In genomic region chr1:39387497-39387896, GRCm38 (mm10) we compare ENCODE assay signal across 12 mouse cellular contexts. TPM values are rescaled to one million over a fixed set of nuclear protein-coding genes. Genes with fewer than 3 reads are reported as not detected.
DNase-seq lines count a peak whose midpoint lies in the region; ATAC-seq and TF ChIP-seq lines count a peak whose summit lies in the region.
"Had no signal": no experiment of that assay in that cellular context is flagged by ENCODE, and none has a peak within 500 bp of the region (broad histone marks: within the 10 kb centered on the region; RNA-seq: fewer than 3 reads in every experiment).

No protein-coding gene starts in this region.

- ATAC-seq in hindbrain, postnatal 0 days: peak; percentile 16; the same call in 1 of the 2 replicates
- ATAC-seq in hindbrain, embryonic 13.5 days (ENCODE audit: low FRiP score): no peak
- no peak for ATAC-seq in erythroblast, adult 5-6 weeks (replicated peaks; ENCODE audit: low FRiP score, poor library complexity, severe bottlenecking)
- ATAC-seq in stomach, postnatal 0 days (ENCODE audit: low FRiP score, low TSS enrichment): no peak
- ATAC-seq: midbrain, embryonic 15.5 days had no signal

- no peaks in the 10 kb centered on the region for H3K27me3 ChIP-seq in hindbrain, postnatal 0 days (ENCODE audit: insufficient read depth, low read length)
- no peaks in the 10 kb centered on the region for H3K27me3 ChIP-seq in hindbrain, embryonic 13.5 days
- no peaks in the 10 kb centered on the region for H3K27me3 ChIP-seq in stomach, postnatal 0 days (ENCODE audit: control insufficient read depth, insufficient read depth, low read length)
- H3K27me3 ChIP-seq: hindbrain, embryonic 12.5 days; midbrain, embryonic 15.5 days; neural tube, embryonic 15.5 days had no signal

- H3K9ac ChIP-seq in hindbrain, postnatal 0 days (replicated peaks; ENCODE audit: low read length): no peak overlapping the region
- H3K9ac ChIP-seq in hindbrain, embryonic 13.5 days: no peak overlapping the region
- no peak overlapping the region for H3K9ac ChIP-seq in stomach, postnatal 0 days (ENCODE audit: low read length)
- H3K9ac ChIP-seq: hindbrain, embryonic 12.5 days; midbrain, embryonic 15.5 days; neural tube, embryonic 15.5 days had no signal

- TF ChIP-seq CTCF in hindbrain, postnatal 0 days (IDR thresholded peaks at IDR 0.05; ENCODE audit: low read depth): no peak
- no peak for TF ChIP-seq CTCF in stomach, postnatal 0 days (IDR thresholded peaks at IDR 0.05; ENCODE audit: low read depth)

- intact Hi-C loops in heart, postnatal 10 days (cut with DNase I): no loop called here

- H3K4me3 ChIP-seq in hindbrain, postnatal 0 days (ENCODE audit: low read length): no peak overlapping the region
- H3K4me3 ChIP-seq in hindbrain, embryonic 13.5 days: no peak overlapping the region
- H3K4me3 ChIP-seq in stomach, postnatal 0 days (ENCODE audit: low read depth, low read length): no peak overlapping the region
- H3K4me3 ChIP-seq: hindbrain, embryonic 12.5 days; midbrain, embryonic 15.5 days; neural tube, embryonic 15.5 days had no signal

- TF ChIP-seq EP300 in stomach, postnatal 0 days (optimal IDR thresholded peaks at IDR 0.05): no peak

- H3K9me3 ChIP-seq in hindbrain, postnatal 0 days (ENCODE audit: low read length): no peaks in the 10 kb centered on the region
- no peaks in the 10 kb centered on the region for H3K9me3 ChIP-seq in hindbrain, embryonic 13.5 days
- no peaks in the 10 kb centered on the region for H3K9me3 ChIP-seq in stomach, postnatal 0 days (ENCODE audit: control insufficient read depth, low read length)
- H3K9me3 ChIP-seq: hindbrain, embryonic 12.5 days; midbrain, embryonic 15.5 days; neural tube, embryonic 15.5 days had no signal

- 68% methylated on average over 4 of the region's 4 CpGs for WGBS in hindbrain, postnatal 0 days
- 88% methylated on average over 4 of the region's 4 CpGs for WGBS in hindbrain, embryonic 13.5 days
- 68% methylated on average over 4 of the region's 4 CpGs for WGBS in stomach, postnatal 0 days

- no peak overlapping the region for H3K4me2 ChIP-seq in hindbrain, postnatal 0 days (ENCODE audit: low read depth, low read length)
- H3K4me2 ChIP-seq in hindbrain, embryonic 13.5 days: no peak overlapping the region
- no peak overlapping the region for H3K4me2 ChIP-seq in stomach, postnatal 0 days (replicated peaks; ENCODE audit: low read depth)
- H3K4me2 ChIP-seq: hindbrain, embryonic 12.5 days; midbrain, embryonic 15.5 days; neural tube, embryonic 15.5 days had no signal

- no peaks in the 10 kb centered on the region for H3K4me1 ChIP-seq in hindbrain, postnatal 0 days (ENCODE audit: insufficient read depth, low read length)
- 0 out of 2 replicates have a peak, but pooled peaks cover 3% of the 10 kb centered on the region for H3K4me1 ChIP-seq in hindbrain, embryonic 13.5 days (replicated peaks)
- H3K4me1 ChIP-seq in stomach, postnatal 0 days (replicated peaks; ENCODE audit: control insufficient read depth, insufficient read depth): no peaks in the 10 kb centered on the region
- H3K4me1 ChIP-seq: hindbrain, embryonic 12.5 days; midbrain, embryonic 15.5 days; neural tube, embryonic 15.5 days had no signal

- peak; percentile 35 to 66 for DNase-seq in cerebellum, postnatal 14 days
- no peak for DNase-seq in cerebellum, postnatal 4 days (ENCODE audit: low spot score in 2 of 2)
- DNase-seq in hindbrain, postnatal 0 days (ENCODE audit: low spot score): peak; percentile 21
- peak; percentile 26 for DNase-seq in adipocyte (ENCODE audit: low spot score)
- peak; percentile 70 to 72 for DNase-seq in heart, postnatal 10 days
- no peak for DNase-seq in stomach, postnatal 0 days (ENCODE audit: low spot score)

- peaks cover 5% of the 10 kb centered on the region; the same call in 1 of the 2 replicates for H3K36me3 ChIP-seq in hindbrain, postnatal 0 days (ENCODE audit: insufficient read depth, low read length)
- peaks cover 8% of the 10 kb centered on the region; the same call in 1 of the 2 replicates for H3K36me3 ChIP-seq in hindbrain, embryonic 13.5 days
- no peaks in the 10 kb centered on the region for H3K36me3 ChIP-seq in stomach, postnatal 0 days (ENCODE audit: control insufficient read depth, insufficient read depth, low read length)
- H3K36me3 ChIP-seq: hindbrain, embryonic 12.5 days; midbrain, embryonic 15.5 days had no signal

- H3K27ac ChIP-seq in hindbrain, postnatal 0 days: no peak overlapping the region
- H3K27ac ChIP-seq in hindbrain, embryonic 13.5 days: no peak overlapping the region
- H3K27ac ChIP-seq in stomach, postnatal 0 days (replicated peaks): no peak overlapping the region
- H3K27ac ChIP-seq: hindbrain, embryonic 12.5 days; kidney, postnatal 0 days; midbrain, embryonic 15.5 days; neural tube, embryonic 15.5 days had no signal

RNA-seq across cellular contexts. Expression of gene Rpl31, which starts 19.9 kb away (rescaled TPM):
- 207 and 299 TPM in 2 replicates for total RNA-seq in hindbrain, postnatal 0 days (2014; rRNA removed)
- 353 and 367 TPM in 2 replicates for polyA plus RNA-seq in hindbrain, postnatal 0 days (2015; fragmentation: Nextera tagmentation; extraction: Ambion mirVana)
- polyA plus RNA-seq in hindbrain, embryonic 13.5 days (2015; fragmentation: Nextera tagmentation; extraction: Ambion mirVana): 394 and 397 TPM in 2 replicates
- 100 to 1,000 TPM; 730 to 733 TPM for total RNA-seq in heart, postnatal 10 days (2021)
- 473 and 504 TPM in 2 replicates for total RNA-seq in erythroblast, adult 5-6 weeks (2015; ENCODE audit: low replicate concordance)
- 101 and 131 TPM in 2 replicates for total RNA-seq in erythroblast, adult 5-6 weeks (2017; ENCODE audit: low replicate concordance)
- polyA plus RNA-seq in stomach, postnatal 0 days (2015; fragmentation: Nextera tagmentation; extraction: Ambion mirVana): 479 and 554 TPM in 2 replicates

Comparison
In these comparisons a context has a peak if more than half of its experiments do, and no peak if none do; other contexts are left out.
1. DNase-seq: peak in cerebellum, postnatal 14 days (2 of 2), hindbrain, postnatal 0 days (single experiment), adipocyte (single experiment) and heart, postnatal 10 days (2 of 2); none in cerebellum, postnatal 4 days (0 of 2) and stomach, postnatal 0 days (single experiment).